ENCODE assay signal across 8 mouse cellular contexts in the genomic region with DNA sequence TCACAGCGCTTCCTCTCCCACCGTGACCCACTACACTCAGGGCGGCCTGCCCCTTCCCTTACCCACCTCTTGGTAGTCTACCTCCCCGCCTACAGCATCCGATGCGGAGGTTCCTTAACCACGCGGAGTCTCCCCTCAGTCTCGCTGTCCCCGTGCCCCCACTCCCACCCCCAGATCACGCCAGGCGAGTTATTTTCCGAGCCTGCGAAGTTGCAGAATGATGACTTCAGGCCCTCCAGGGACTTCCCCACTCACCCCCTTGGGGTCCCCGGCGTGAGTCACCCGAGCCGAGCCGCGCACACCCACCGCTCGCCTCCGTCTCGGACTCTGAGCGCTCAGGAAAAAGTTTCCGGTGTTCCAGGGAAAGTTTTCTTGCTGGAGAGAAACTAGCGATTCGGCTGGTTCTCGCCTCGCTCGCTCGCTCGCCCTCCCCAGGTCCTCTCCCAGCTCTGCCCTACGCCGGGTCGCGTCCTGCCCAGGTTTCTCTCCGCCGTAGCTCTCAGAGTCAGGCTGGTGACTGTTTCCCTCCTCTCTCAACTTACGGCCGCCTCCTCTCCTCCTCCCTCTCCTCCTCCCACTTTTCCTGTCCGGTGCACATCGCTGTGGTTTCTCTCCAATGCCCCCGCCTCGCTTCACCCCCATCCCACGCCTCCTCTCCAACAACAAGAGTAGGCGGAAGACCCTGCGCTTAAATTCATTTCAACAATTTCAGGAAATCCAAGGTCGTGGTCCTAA.
DNase-seq lines count a peak whose midpoint lies in the region; ATAC-seq and TF ChIP-seq lines count a peak whose summit lies in the region.

No protein-coding gene starts in this region.

- H3K4me3 ChIP-seq in layer of hippocampus, adult 2 months: peak overlapping the region; percentile 60
- H3K4me3 ChIP-seq in heart, embryonic 11.5 days (ENCODE audit: low read depth, low read length): peak overlapping the region; percentile 59

- H3K27me3 ChIP-seq in heart, embryonic 11.5 days (ENCODE audit: control insufficient read depth, insufficient read depth, low read length): no peaks in the 10 kb centered on the region

- WGBS in heart, embryonic 11.5 days (ENCODE audit: insufficient replicate concordance): under 1% methylated on average over 49 of the region's 49 CpGs

- no peak for DNase-seq in layer of hippocampus, adult 2 months (ENCODE audit: low spot score in 2 of 2)
- no peak for DNase-seq in layer of hippocampus, adult 9-11 months
- peak; percentile 43 for DNase-seq in kidney, adult 9 months
- DNase-seq in lung, postnatal 10 days: peak; percentile 80
- peak; percentile 29 for DNase-seq in ovary, postnatal 10 days (ENCODE audit: low spot score)
- no peak for DNase-seq in c-Kit-positive CD71-positive TER-119-positive erythroid progenitor cells, embryonic 14.5 days (ENCODE audit: low spot score)

- no peaks in the 10 kb centered on the region for H3K9me3 ChIP-seq in heart, embryonic 11.5 days (replicated peaks; ENCODE audit: control insufficient read depth, low read length)

- peak overlapping the region; percentile 64 for H3K27ac ChIP-seq in layer of hippocampus, adult 2 months
- H3K27ac ChIP-seq in heart, embryonic 11.5 days (ENCODE audit: low read depth, low read length): peak overlapping the region; percentile 58

- ATAC-seq in common myeloid progenitor, adult 5-6 weeks (replicated peaks; ENCODE audit: low read depth, poor library complexity, severe bottlenecking): peak; percentile 27
- peak; percentile 64 for ATAC-seq in heart, embryonic 11.5 days (replicated peaks; ENCODE audit: insufficient number of reproducible peaks, low FRiP score, low TSS enrichment)

- TF ChIP-seq CTCF in layer of hippocampus, adult 2 months (conservative IDR thresholded peaks at IDR 0.05): no peak

- no peaks in the 10 kb centered on the region for H3K36me3 ChIP-seq in heart, embryonic 11.5 days (ENCODE audit: control insufficient read depth, insufficient read depth, low read length)

- H3K9ac ChIP-seq in heart, embryonic 11.5 days (ENCODE audit: low read depth, low read length): peak overlapping the region; percentile 75

- H3K4me1 ChIP-seq in heart, embryonic 11.5 days (ENCODE audit: control insufficient read depth, insufficient read depth, low read length): peaks cover 3% of the 10 kb centered on the region; the same call in 1 of the 2 replicates

- H3K4me2 ChIP-seq in heart, embryonic 11.5 days: peak overlapping the region; percentile 95

Comparison
In these comparisons a context has a peak if more than half of its experiments do, and no peak if none do; other contexts are left out.
1. DNase-seq: peak in kidney, adult 9 months (single experiment), lung, postnatal 10 days (single experiment) and ovary, postnatal 10 days (single experiment); none in layer of hippocampus, adult 2 months (0 of 2), layer of hippocampus, adult 9-11 months (single experiment) and c-Kit-positive CD71-positive TER-119-positive erythroid progenitor cells, embryonic 14.5 days (single experiment).